Mouse (Mus musculus) ES-E14 (cell line): ENCODE measurements around the gene Gm49337.
"Not testable (repeated sequence)": the region's sequence is repeated elsewhere in the genome, so short reads cannot be mapped to it uniquely, and the experiment has no call there.

Experiments used
- CHD2 ChIP-seq: IDR thresholded peaks from 2 replicates; pipeline ENCODE4 v1.6.1; 2014; ENCODE audit warnings: mild to moderate bottlenecking, low read depth, low read length, inconsistent platforms
- HCFC1 ChIP-seq: IDR thresholded peaks from 2 replicates; pipeline ENCODE4 v1.6.1; 2012; ENCODE audit warnings: low read length, inconsistent platforms, borderline replicate concordance; ENCODE audit not compliant: insufficient read depth
- ZC3H11A ChIP-seq: IDR thresholded peaks from 2 replicates; pipeline ENCODE4 v1.6.1; 2012; ENCODE audit warnings: low read depth, mild to moderate bottlenecking, inconsistent platforms, low read length, borderline replicate concordance
- ZNF384 ChIP-seq: IDR thresholded peaks from 2 replicates; pipeline ENCODE4 v1.6.1; 2012; ENCODE audit warnings: low read depth, low read length, inconsistent platforms

GRCm38 (mm10) chr4:116217661-116218060 lies 44.5 kb downstream of the Gm49337 start:
- TF ChIP-seq CHD2, HCFC1, ZNF384, ZC3H11A: not testable (repeated sequence)
